Mouse (Mus musculus) hindbrain, embryonic 16.5 days (tissue): Measurements from ENCODE around the gene Fam57a. TPM values are rescaled to one million over a fixed set of nuclear protein-coding genes. Genes with fewer than 3 reads are reported as not detected.

Experiments used
- ATAC-seq: fragments of 200-750 bp; cut with Nextera tagmentation; 2 replicates; pipeline ENCODE4 v1.8.0; 2017; ENCODE audit warnings: moderate TSS enrichment, moderate library complexity
- H3K27ac ChIP-seq: fragments of 300-500 bp; sonication (generic); 2 replicates; pipeline ENCODE4 v1.5.1; 2014; ENCODE audit warnings: low read depth, mild to moderate bottlenecking, control low read depth, low read length, moderate library complexity
- H3K27me3 ChIP-seq: fragments of 300-500 bp; sonication (generic); replicated peaks from 2 replicates; pipeline ENCODE4 v1.6.1; 2014; ENCODE audit warnings: low read length; ENCODE audit not compliant: control insufficient read depth, insufficient read depth
- H3K36me3 ChIP-seq: fragments of 300-500 bp; sonication (generic); 2 replicates; pipeline ENCODE4 v1.6.1; 2014; ENCODE audit warnings: mild to moderate bottlenecking, low read length, moderate library complexity, mixed read lengths; ENCODE audit not compliant: control insufficient read depth, insufficient read depth
- H3K4me1 ChIP-seq: fragments of 300-500 bp; sonication (generic); 2 replicates; pipeline ENCODE4 v1.6.1; 2014; ENCODE audit warnings: low read depth, low read length; ENCODE audit not compliant: control insufficient read depth, insufficient read depth
- H3K4me2 ChIP-seq: fragments of 300-500 bp; sonication (generic); 2 replicates; pipeline ENCODE4 v1.6.1; 2014; ENCODE audit warnings: mild to moderate bottlenecking, low read length, control low read depth, moderate library complexity
- H3K4me3 ChIP-seq: fragments of 300-500 bp; sonication (generic); 2 replicates; pipeline ENCODE4 v1.5.1; 2014; ENCODE audit warnings: mild to moderate bottlenecking, low read length, control low read depth, moderate library complexity
- H3K9ac ChIP-seq: fragments of 300-500 bp; sonication (generic); 2 replicates; pipeline ENCODE4 v1.6.1; 2014; ENCODE audit warnings: low read depth, mild to moderate bottlenecking, control low read depth, low read length, moderate library complexity
- H3K9me3 ChIP-seq: fragments of 300-500 bp; sonication (generic); 2 replicates; pipeline ENCODE4 v1.6.1; 2014; ENCODE audit warnings: mild to moderate bottlenecking, low read length, moderate library complexity; ENCODE audit not compliant: control insufficient read depth
- WGBS: fragments of 180-500 bp; shearing (Covaris S2); extraction: QIAGEN DNeasy Blood & Tissue Kit; methylation state at CpG from one replicate; pipeline ENCODE4 v1.1.7; 2014; 5-methylcytosine and 5-hydroxymethylcytosine counted together
- polyA plus RNA-seq: library from polyadenylated mRNA; unstranded; fragments of >200 nt; fragmentation: Nextera tagmentation; extraction: Ambion mirVana; gene quantifications from 2 replicates; pipeline ENCODE4 v1.2.1, GENCODE M21; 2015

Fam57a gene
- polyA plus RNA-seq, 1 experiment from 2014 or later, result 24.8 TPM

- Histone ChIP-seq H3K9me3 (no peaks in the 10 kb centered on the region), H3K4me3 (no peak overlapping the region), H3K27ac (no peak overlapping the region), H3K36me3 (no peaks in the 10 kb centered on the region), H3K4me2 (no peak overlapping the region), H3K27me3 (no peaks in the 10 kb centered on the region), H3K9ac (no peak overlapping the region), H3K4me1 (no peaks in the 10 kb centered on the region)
- no peak for ATAC-seq
- WGBS, result 43% methylated on average over 5 of the region's 5 CpGs
Observed at GRCm38 (mm10) chr11:76170207-76170606, 9.3 kb upstream of the Fam57a start.

GRCm38 (mm10) chr11:76178726-76179494 is 561 bp upstream of the Fam57a start:
- 1% methylated on average over 28 of the region's 28 CpGs for WGBS
- Histone ChIP-seq H3K4me3 (peak overlapping the region; percentile 93), H3K4me2 (peak overlapping the region; percentile 60), H3K27me3 (no peaks in the 10 kb centered on the region), H3K36me3 (no peaks in the 10 kb centered on the region), H3K27ac (peak overlapping the region; percentile 83), H3K4me1 (peaks cover 12% of the 10 kb centered on the region), H3K9ac (peak overlapping the region; percentile 73), H3K9me3 (no peaks in the 10 kb centered on the region)
- peak; percentile 90 for ATAC-seq

GRCm38 (mm10) chr11:76180146-76180540 is 672 bp downstream of the Fam57a start:
- Histone ChIP-seq H3K4me2 (peak overlapping the region; percentile 60), H3K9ac (peak overlapping the region; percentile 73), H3K4me3 (peak overlapping the region; percentile 93), H3K27ac (no peak overlapping the region), H3K36me3 (no peaks in the 10 kb centered on the region), H3K9me3 (no peaks in the 10 kb centered on the region), H3K4me1 (peaks cover 12% of the 10 kb centered on the region), H3K27me3 (no peaks in the 10 kb centered on the region)
- ATAC-seq, result no peak
- WGBS, result 20% methylated on average over 7 of the region's 7 CpGs

GRCm38 (mm10) chr11:76183745-76184144 is 4.3 kb downstream of the Fam57a start:
- 84% methylated on average over 4 of the region's 4 CpGs for WGBS
- no peaks in the 10 kb centered on the region for H3K27me3 ChIP-seq
- no peak overlapping the region for H3K27ac ChIP-seq
- no peak for ATAC-seq
- no peak overlapping the region for H3K4me2 ChIP-seq
- H3K4me1 ChIP-seq, result peaks cover 5% of the 10 kb centered on the region
- no peak overlapping the region for H3K9ac ChIP-seq
- no peaks in the 10 kb centered on the region for H3K36me3 ChIP-seq
- H3K9me3 ChIP-seq, result no peaks in the 10 kb centered on the region
- H3K4me3 ChIP-seq, result no peak overlapping the region

- Histone ChIP-seq H3K4me1 (no peaks in the 10 kb centered on the region), H3K4me2 (no peak overlapping the region), H3K4me3 (no peak overlapping the region), H3K27ac (no peak overlapping the region), H3K9me3 (no peaks in the 10 kb centered on the region), H3K9ac (no peak overlapping the region), H3K36me3 (no peaks in the 10 kb centered on the region), H3K27me3 (no peaks in the 10 kb centered on the region)
- WGBS, result 85% methylated on average over 6 of the region's 6 CpGs
- no peak for ATAC-seq
Observed at GRCm38 (mm10) chr11:76186908-76187307, 7.4 kb downstream of the Fam57a start.

GRCm38 (mm10) chr11:76196275-76196976 is 17.0 kb downstream of the Fam57a start:
- Histone ChIP-seq H3K4me3 (no peak overlapping the region), H3K27me3 (no peaks in the 10 kb centered on the region), H3K4me1 (peaks cover 2% of the 10 kb centered on the region), H3K9ac (no peak overlapping the region), H3K4me2 (no peak overlapping the region), H3K27ac (no peak overlapping the region), H3K9me3 (no peaks in the 10 kb centered on the region), H3K36me3 (no peaks in the 10 kb centered on the region)
- no peak for ATAC-seq
- 59% methylated on average over 8 of the region's 8 CpGs for WGBS

GRCm38 (mm10) chr11:76196977-76197469 is 17.6 kb downstream of the Fam57a start:
- Histone ChIP-seq H3K27me3 (no peaks in the 10 kb centered on the region), H3K4me1 (peaks cover 4% of the 10 kb centered on the region), H3K27ac (no peak overlapping the region), H3K9me3 (no peaks in the 10 kb centered on the region), H3K9ac (no peak overlapping the region), H3K36me3 (no peaks in the 10 kb centered on the region), H3K4me2 (no peak overlapping the region), H3K4me3 (no peak overlapping the region)
- no peak for ATAC-seq
- whole genome bisulfite sequencing, result 64% methylated on average over 8 of the region's 8 CpGs

- Histone ChIP-seq H3K27ac (peak overlapping the region; percentile 89), H3K36me3 (peaks cover 5% of the 10 kb centered on the region), H3K4me3 (peak overlapping the region; percentile 98), H3K4me1 (peaks cover 16% of the 10 kb centered on the region), H3K9me3 (no peaks in the 10 kb centered on the region), H3K4me2 (peak overlapping the region; percentile 82), H3K27me3 (no peaks in the 10 kb centered on the region), H3K9ac (peak overlapping the region; percentile 97)
- under 1% methylated on average over 76 of the region's 90 CpGs for WGBS
- ATAC-seq, result peak; percentile 98
Observed at GRCm38 (mm10) chr11:76201761-76202674, 22.5 kb downstream of the Fam57a start.
